Mouse (Mus musculus) embryo, embryonic 9.5 days (tissue): Measurements from ENCODE around the gene Ripor2.

ENCODE experiments used
- DNase-seq: peaks from one replicate; pipeline ENCODE4 v3.0.0-alpha.2; 2017; ENCODE audit errors: extremely low spot score

The Ripor2 gene

DNA sequence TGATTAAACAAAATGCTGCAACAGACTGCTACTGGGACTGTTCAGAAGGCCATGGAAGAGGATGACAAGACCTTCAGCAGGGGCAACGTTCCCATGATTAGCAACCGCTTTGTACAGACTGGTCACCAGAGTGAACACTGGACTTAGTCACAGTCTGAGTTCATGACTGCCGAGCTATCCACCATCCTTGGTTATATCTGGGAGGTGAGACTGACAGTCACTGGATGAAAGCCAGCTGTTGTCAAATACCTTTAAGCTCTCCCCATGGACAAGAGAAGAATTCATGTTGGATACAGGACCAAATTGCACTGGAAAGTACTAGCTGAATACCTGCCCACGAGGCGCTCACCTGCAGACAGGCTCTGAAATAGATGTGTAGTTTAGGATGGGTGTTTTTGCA, 2.4 kb downstream of the Ripor2 start:
- DNase-seq: no peak

DNA sequence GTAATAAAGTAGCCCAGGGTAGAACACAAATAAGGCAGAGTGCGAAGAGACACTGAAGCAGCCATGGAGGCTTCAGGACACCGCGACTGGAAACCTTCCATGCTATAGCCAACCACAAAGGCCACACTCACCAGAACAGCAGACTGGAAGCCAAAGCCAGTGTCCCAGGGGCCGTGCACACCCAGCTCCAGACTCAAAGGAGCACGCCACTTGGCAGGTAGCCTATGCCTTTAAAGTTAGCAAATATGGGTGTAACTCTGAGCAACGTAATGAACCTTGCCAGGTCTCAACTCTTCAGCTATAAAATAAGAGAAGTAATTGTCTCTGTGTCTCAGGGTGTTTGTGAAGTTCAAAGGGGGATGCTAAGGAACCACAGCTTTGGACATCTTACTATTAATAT, 2.9 kb downstream of the Ripor2 start:
- DNase-seq: no peak

DNA sequence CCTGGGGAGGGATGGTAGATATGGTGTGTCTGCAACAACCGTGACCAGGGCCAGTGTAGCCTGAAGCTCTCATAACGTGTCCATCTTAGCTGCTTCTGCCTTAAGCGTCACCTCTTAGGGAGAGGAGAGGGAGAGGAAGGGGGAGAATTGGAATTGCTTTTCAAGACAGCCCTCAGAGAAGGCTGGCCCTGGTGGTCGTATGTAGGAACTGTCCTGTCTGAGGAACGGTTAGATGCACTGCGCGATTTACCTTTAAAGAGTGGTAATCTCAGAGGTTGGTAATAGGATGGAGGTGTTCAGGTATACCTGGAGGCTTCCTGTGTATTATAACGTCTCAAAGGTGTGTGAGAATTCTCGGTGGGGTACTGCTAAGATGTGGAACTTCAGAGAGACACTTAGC, 3.4 kb downstream of the Ripor2 start:
- no peak for DNase-seq

DNA sequence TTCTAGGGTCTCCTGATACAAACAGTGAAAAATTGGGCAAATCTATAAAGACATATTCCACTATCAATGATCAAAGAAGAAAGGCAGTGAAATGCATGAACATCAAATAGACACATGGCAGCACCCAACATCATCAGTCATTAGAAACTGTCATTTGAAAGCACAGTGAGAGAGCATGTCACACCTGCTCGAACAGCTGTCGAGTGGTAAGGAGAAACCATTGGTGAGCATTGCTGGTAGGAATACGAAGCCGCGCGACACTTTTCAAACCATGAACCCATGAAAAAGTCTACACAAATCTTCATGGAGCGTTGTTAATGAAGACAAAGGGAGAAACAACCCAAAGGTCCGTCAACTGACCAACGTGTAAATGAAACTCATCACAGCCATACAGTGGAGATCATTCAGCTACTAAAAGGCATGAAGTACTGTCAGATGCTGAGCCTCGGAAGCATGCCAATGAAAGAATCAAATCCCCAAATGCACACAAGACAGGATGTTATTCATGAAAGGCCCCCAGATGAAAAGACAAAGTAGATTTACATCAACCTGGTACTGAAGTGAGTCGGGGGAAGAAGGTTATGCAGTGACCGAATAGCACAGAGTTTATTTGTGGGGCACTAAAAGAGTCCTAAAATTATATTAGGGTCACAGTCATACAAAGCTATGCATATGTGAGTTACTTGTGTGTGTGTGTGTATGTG, 5.4 kb downstream of the Ripor2 start:
- no peak for DNase-seq

DNA sequence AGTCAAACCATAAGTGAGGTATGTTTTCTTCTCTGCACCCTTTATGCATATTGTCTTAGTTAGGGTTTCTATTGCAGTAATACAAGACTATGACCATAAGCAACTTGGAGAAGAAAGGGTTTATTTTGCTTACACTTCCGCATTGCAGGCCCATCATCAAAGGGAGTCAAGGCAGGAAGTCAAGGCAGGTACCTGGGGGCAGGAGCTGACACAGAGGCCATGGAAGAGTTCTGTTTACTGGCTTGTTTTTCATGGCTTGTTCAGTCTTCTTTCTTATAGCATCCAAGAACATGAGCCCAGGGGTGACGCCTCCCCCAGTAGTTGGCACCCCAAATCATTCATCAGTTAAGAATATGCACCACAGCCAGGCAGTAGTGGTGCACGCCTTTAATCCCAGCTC, 6.6 kb downstream of the Ripor2 start:
- no peak for DNase-seq

DNA sequence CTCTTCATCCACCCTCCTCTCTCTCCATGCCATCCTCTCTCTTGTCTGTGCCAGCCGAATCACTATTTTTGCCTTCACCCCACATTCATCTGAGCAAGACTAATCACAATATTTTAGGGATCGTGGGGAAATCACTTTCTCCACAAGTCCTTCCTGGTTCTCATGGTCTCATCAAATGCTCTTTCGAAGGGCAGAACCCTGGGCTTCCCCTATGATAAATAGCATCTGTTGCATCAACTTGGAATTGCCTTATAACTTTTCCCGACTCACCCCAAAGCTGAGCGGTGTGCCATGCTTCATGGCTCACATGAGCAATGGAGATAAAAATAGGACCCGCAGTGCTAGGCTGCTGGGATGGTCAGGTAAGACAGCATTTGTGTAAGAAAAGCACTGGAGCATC, 9.7 kb downstream of the Ripor2 start:
- no peak for DNase-seq

DNA sequence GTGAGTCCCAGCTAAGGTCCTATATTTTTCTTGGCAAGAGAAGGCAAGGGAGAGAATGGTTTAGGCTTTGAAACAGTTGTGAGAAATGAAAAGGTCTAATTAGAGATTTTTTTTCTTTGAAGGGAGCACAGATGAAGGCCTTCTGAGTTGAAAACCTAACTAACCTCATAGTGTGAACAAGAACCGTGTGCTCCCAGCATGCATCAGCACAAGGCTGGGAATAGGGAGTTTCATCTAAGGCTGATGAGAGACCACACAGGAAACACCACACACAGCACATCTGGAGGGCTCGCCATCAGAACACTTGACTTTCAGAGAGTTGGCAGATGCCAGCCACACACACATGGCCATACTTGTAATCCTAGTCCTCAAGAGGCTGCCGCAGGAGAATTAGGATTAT, 12.3 kb downstream of the Ripor2 start:
- DNase-seq: no peak

DNA sequence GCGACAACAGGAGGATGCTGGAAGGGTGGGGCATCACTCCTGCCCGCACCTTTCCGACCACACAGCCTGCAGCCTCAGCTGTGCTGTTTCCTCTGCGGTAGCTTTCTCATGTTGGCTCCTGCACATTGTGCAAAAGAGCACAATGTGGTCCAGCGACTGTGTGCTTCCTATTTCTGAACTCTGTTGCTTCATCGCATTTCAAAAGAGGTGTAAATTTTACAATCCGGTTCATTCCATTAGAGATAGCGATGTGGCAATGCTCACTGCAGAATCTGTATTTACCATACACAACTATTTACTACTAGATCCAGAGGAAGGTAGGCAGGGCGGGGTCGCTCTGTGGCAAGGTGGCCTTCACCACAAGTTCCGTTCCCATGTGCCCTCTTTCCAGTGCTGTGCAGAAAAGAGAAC, 17.6 kb downstream of the Ripor2 start:
- DNase-seq: no peak

DNA sequence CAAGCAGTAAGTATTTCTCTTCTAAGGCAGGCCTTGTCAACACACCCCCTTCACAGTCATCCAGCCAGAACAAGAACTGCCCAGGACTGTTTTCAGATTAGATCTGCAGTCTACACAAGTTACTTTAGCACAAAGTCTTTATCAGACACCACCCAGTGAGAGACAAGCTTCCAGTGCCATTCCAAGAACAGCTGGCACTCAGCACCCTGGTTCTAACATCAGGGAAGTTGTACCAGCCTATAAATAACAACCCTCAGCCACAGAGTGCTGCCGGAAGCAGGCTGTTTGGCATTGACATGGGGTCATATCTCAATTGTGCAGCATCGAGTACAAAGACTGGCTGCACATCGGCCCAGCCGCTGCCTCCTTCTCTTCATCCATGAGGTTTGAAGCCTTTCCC, 21.0 kb downstream of the Ripor2 start:
- peak; percentile 17 for DNase-seq

DNA sequence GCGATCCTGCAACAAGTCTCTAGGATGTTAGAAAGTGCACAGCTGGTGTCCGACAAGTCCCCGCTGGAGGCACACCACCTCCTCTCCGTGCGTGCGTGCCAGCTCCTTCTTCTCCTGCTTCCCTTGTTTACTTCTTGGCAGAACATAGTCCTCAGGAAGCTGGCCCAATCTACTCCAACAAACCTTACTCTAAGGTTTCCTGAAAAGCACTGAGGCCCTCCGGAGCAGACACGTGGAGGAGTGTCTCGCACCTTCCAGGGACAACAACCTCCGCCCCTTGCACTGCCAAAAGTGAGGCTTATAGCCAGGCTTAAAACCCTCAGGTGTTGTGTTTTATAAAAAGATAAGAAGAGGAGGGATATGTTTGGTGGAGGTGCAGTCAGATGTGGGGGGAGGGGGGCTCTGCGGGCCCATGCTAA, 21.6 kb downstream of the Ripor2 start:
- DNase-seq: peak; percentile 36

DNA sequence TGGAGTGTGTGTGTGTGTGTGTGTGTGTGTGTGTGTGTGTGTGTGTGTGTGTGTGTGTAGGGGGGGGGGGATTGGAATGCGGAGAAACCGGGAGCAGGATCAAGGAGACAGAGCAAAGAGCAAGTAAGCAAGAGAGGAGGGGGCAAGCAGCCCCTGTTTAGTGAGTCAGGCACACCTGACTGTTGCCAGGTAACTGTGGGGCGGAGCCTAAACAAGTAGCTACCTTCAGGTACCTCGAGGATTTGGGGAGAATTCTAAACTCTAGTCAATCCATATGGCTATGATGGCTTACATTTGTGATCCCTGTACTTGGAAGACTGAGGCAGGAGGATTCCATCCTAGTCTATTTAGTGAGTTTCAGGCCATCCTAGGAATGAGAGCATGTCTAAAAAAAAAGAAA, 22.1 kb downstream of the Ripor2 start:
- DNase-seq: peak; percentile 12

DNA sequence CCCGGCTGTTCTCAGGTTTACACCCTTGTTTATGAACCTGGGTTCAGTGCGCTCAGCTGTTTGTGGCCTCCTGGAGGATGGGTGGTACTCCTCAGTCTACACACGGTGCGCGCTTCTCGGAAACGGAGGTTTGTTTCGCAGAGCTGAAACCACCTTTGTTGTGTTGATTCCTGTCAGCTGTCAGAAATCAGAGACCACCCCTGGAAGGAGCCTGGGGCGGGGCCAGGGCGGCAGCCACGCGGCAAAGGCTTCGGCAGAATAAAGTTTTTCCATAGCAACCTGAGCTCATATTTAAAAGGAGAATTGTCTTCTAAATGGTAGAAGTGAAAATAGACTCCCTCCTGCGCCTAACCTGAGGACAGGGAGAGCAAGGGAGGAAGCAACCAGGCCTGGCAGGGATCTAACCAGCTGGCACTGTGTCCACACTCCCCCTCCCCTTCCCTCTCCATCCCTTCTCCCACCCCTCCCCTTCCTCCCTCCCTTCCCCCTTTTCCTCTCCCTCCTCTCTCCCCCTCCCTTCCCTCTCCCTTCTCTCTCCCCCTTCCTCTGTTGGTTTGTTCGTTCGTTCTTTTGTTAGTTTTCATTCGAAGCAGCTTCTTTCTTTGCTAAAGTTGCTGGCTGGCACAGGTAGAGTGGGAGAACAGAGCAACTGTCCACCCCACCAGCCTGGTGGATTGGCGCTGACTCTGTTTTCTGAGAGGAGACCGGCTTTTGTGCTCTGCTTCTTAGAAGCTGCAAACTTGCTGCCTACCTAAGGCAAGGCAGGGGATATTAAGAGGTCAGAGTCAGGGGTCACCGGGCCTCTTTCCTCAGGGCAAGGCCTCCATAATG, 23.0 kb downstream of the Ripor2 start:
- DNase-seq: peak; percentile 84

DNA sequence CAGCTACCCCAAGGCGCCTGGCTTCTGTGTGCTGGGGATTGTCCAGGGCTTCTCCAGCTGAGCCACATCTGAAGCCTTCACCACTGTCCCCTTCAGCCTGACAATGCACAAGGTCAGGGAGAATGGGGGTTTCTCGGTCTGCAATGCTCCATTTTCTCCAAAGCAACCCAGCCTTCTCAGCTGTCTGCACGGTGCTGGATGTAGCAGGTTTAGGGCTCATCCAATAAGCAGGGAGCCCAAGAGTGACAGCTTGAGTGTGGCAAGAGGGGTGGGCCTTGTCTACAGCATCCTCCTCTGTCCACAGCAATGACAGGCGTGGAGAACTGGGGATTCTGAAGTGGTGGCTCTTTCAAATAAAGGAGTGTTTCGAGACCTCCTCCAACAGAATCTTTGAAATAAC, 23.8 kb downstream of the Ripor2 start:
- DNase-seq: no peak

DNA sequence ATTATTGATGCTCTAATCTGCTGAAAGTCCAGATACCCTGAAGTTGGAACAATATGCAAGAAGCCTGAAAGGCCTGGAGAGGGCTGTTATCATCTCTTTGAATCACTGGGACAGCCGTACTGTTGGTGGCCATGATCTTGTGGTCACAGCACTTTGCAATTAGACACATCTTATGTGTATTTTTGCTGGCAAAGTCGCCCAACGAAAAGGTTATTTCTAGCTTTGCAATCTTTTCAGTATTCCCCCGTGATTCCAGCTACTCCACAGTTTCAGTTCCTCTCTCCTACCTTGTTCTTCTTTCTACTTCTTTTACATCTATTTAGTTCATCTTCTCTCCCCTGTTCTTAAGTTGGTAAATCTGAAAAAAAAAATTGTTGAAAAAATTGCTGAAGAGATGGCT, 26.0 kb downstream of the Ripor2 start:
- no peak for DNase-seq

DNA sequence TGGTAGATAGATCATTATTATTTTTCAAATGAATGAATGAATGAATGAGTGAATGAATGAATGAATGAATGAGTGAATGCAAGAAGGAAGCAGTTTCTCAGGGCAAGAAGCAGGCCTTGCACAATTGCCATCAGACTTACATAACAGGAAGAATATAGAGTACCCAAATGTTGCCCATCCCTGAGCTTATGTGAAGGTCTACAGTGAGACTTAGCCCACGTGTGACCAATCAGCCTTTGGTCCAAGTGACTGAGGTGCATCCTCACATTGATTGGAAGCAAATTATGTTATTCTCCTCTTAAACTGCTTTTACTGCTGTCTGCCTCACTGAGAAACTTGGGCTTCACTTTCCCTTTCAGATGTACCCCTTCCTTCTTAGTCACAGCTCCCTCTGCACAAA, 26.7 kb downstream of the Ripor2 start:
- no peak for DNase-seq

DNA sequence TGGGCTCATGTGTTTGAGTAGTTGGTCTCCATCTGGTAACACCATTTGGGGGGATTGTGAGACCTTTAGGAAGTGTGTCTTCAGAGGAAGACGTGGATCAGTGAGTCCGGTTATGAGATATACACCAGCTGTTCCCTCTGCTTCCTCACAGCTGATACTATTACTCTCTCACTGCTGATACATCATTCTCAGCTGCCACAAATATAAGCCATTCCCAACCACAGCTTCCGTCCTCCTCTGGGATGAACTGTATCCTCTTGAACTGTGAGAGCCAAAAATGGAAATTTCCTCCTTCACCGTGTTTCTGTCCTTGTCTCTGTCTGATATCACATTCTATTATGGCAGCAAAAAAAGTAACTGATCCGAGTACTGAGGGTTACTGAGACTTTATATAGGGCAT, 28.9 kb downstream of the Ripor2 start:
- no peak for DNase-seq

DNA sequence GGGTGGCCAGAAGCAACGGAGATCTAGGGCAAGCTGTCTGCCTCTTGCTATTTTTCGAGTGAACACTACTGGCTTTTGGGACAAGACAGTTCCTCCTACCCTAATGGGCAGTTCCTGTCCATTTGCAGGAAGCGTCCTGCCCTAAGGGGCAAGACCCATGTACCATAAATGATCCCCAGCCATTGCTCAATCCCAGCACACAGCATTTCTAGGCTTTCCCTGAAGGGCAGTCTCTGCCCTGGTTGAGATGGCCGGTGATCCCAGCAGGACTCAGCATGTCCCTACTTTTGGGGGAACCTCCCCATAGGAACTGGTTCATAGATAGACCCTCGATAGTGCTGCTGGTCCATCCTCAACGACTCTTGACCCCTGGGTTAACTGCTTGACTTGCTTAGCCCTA, 31.0 kb downstream of the Ripor2 start:
- DNase-seq: no peak

DNA sequence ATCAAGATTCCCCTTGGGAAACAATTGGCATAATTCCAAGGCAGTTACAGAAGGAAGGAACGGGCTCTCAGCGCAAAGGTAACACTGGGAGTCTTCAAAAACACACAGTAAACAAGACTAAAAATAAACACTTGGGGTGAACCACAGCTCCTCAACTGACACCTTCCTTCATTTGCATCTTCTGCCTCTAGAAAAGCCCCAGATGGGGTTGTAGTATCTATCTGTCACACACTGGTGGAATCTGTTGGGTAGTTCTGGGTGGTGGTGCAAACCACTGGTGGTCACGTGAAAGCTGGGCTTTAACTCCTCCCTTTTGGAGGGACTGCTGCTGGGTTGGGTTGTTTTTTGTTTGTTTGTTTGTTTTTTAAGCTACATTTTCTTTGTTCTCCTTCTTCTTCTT, 31.4 kb downstream of the Ripor2 start:
- no peak for DNase-seq

DNA sequence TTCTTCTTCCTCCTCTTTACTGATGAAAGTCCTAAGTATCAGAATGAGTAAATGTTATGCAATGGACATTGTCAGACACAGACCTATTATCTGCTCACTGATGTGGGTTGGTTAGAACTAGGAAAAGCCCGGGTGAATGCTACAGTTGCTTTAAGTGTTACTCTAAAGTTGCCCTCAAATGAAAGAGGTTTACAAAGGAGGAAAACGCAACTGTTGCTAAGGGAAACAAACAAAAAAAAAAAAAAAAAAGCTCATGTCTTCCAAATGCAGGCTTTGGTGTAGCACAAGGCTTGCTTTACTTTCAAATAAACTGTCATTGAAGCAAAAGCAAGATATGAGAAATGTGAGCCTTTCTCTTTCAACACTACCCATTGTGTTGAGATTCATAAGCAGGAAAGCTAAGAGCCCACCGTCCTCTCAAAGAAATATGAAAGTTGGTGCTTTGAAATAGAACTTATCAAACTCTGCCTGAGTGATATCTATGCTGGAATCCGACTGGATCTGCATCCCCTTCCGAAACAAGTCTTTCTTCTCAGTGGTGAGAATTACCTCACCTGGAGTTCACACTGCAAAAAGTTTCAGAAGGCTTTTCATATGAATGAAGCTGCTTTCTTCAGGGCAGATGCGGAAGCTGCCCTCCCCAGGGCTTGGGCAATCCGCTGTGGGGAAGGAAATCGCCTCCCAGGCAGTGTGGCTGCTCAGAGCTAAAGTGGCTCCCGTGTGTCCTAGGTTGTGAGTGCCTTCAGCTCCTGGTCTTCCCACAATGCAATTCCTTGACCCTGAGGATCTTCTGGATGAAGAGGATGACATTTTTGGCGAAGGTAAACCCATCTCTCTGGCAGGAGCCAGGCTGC, 32.2 kb downstream of the Ripor2 start:
- DNase-seq: no peak

DNA sequence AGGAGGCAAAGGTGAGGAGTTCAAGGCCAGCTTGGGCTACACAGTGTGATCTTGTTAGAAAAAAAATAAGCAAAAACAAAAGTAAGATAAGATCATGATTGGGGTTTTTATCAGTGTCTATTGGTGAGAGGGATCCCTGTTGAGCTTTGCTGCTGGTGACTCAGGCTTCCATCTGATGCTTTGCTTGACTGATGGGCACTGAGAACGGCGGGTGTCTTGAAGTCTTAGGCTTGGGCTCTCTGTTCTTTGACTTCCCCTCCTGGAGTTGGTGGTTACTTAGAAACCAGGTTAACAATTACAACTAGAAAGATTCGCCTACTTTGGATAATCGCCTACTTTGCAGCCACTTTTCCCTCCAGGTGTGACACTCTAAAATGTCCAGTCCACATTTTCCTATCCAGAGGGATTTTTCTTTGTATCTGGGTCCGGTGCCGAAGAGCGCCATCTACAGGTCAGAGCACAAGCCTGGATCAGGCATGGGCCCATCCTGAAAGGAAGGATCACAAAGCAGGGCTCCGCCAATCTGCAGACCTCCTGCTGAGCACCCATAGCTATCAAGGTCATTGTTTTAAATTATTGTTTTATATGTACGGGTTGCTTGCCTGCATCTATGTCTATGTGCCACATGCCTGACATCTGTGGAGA, 34.1 kb downstream of the Ripor2 start:
- peak; percentile 45 for DNase-seq

DNA sequence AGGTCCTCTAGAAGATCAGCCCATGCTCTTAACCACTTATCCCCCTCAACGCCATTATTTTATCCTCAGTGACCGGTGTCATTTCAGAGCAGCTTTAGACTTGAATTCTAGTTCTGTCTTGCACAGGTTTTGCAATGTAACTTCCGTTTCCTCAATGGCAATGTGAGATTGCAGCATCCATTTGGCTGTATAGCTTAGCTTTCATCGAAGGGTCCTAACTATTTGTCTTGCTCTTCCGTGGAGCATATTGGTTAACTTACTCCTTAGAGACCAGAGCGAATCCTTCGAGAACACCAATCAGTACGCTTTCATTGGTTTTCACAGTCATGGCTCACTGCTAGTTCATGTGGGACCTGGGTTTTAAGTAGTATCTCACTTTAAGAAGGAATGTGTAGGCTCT, 34.7 kb downstream of the Ripor2 start:
- DNase-seq: no peak
